Mouse (Mus musculus): ENCODE results near the gene Tmod4. TPM values are rescaled to one million over a fixed set of nuclear protein-coding genes. Genes with fewer than 3 reads are reported as not detected.

Tmod4 gene
- polyA plus RNA-seq, 1 experiment, result 3.6 TPM

DNA sequence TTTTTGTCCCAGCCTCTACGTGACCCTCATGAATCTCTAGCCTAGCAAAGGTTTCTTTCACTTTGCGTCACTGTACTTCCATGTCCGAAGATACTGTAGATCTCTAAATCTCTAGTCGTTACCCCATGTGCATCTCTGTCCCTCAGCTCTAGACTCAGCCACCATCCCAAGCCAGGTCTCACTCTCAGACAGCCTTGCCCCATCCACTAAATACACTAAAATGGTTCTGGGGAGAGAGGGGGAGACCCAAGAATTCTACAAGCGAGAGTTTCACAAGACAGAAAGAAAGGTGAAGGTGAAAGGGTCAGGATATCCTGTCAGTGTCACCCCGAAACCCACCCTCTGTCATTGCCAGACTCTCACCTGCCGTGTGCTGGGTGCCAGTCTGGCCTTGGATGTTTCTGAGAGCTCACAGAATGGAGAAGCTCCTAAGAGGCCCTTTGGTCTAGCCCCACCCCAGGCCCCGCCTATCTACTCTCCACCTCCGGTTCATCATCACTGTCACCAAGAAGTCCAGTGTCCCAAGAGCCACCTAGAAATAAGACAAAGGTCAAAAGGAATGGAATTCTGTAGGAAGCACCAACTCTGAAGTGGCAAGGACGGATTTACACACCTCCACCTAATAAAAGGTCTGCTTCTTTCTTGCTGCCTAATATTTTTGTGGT is 17.8 kb downstream of the Tmod4 start, which contains the start of gene Tnfaip8l2:
Gene Tnfaip8l2, minus strand, starts transcription at position 409 of the 665 bp plus-strand sequence.
- Histone ChIP-seq H3K4me3 (ENCODE audit: control insufficient read depth, insufficient read depth, low read length) (peak within 1 kb of the TSS; percentile 42), H3K36me3 (ENCODE audit: control insufficient read depth, insufficient read depth, low read length) (peaks cover 11% of the 10 kb centered on the region; the same call in 1 of the 2 replicates), H3K4me1 (replicated peaks; ENCODE audit: control insufficient read depth, insufficient read depth, low read length) (peaks cover 32% of the 10 kb centered on the region), H3K27ac (ENCODE audit: control insufficient read depth, insufficient read depth, low read length) (peak within 1 kb of the TSS; percentile 97), H3K27me3 (ENCODE audit: control insufficient read depth, insufficient read depth, low read length) (no peaks in the 10 kb centered on the region)
- TF ChIP-seq POLR2A (IDR thresholded peaks at IDR 0.05; ENCODE audit: control insufficient read depth, extremely low read depth, insufficient read depth, low read length, poor library complexity), result no peak
- no peak for TF ChIP-seq CTCF (IDR thresholded peaks at IDR 0.05; ENCODE audit: borderline replicate concordance, control insufficient read depth, extremely low read depth, insufficient read depth, low read length, poor library complexity)
- DNase-seq, result peak; percentile 64
- 21% methylated on average over 10 of the region's 10 CpGs for WGBS

- Histone ChIP-seq H3K27ac (ENCODE audit: control insufficient read depth, insufficient read depth, low read length) (peak overlapping the region; percentile 97; the same call in 1 of the 2 replicates), H3K4me3 (ENCODE audit: control insufficient read depth, insufficient read depth, low read length) (no peak overlapping the region), H3K4me1 (replicated peaks; ENCODE audit: control insufficient read depth, insufficient read depth, low read length) (peaks cover 32% of the 10 kb centered on the region), H3K27me3 (ENCODE audit: control insufficient read depth, insufficient read depth, low read length) (no peaks in the 10 kb centered on the region), H3K36me3 (ENCODE audit: control insufficient read depth, insufficient read depth, low read length) (peaks cover 11% of the 10 kb centered on the region; the same call in 1 of the 2 replicates)
- WGBS, result 8% methylated on average over 5 of the region's 5 CpGs
- DNase-seq, result peak; percentile 91
- peak; percentile 89 for TF ChIP-seq CTCF (IDR thresholded peaks at IDR 0.05; ENCODE audit: borderline replicate concordance, control insufficient read depth, extremely low read depth, insufficient read depth, low read length, poor library complexity)
- TF ChIP-seq POLR2A (IDR thresholded peaks at IDR 0.05; ENCODE audit: control insufficient read depth, extremely low read depth, insufficient read depth, low read length, poor library complexity), result no peak
Measured at GRCm38 (mm10) chr3:95142617-95143011, 18.3 kb downstream of the Tmod4 start.

GRCm38 (mm10) chr3:95147924-95148323 is 23.6 kb downstream of the Tmod4 start:
- Histone ChIP-seq H3K27ac (ENCODE audit: control insufficient read depth, insufficient read depth, low read length) (no peak overlapping the region), H3K27me3 (ENCODE audit: control insufficient read depth, insufficient read depth, low read length) (no peaks in the 10 kb centered on the region), H3K36me3 (ENCODE audit: control insufficient read depth, insufficient read depth, low read length) (no peaks in the 10 kb centered on the region), H3K4me1 (replicated peaks; ENCODE audit: control insufficient read depth, insufficient read depth, low read length) (no peaks in the 10 kb centered on the region), H3K4me3 (ENCODE audit: control insufficient read depth, insufficient read depth, low read length) (no peak overlapping the region)
- DNase-seq, result no peak
- TF ChIP-seq CTCF (IDR thresholded peaks at IDR 0.05; ENCODE audit: borderline replicate concordance, control insufficient read depth, extremely low read depth, insufficient read depth, low read length, poor library complexity) (no peak), POLR2A (IDR thresholded peaks at IDR 0.05; ENCODE audit: control insufficient read depth, extremely low read depth, insufficient read depth, low read length, poor library complexity) (no peak)
- 90% methylated on average over 3 of the region's 3 CpGs for WGBS

- no peaks in the 10 kb centered on the region for H3K4me1 ChIP-seq (replicated peaks; ENCODE audit: control insufficient read depth, insufficient read depth, low read length)
- WGBS, result 36% methylated on average over 4 of the region's 4 CpGs
- H3K36me3 ChIP-seq (ENCODE audit: control insufficient read depth, insufficient read depth, low read length), result no peaks in the 10 kb centered on the region
- H3K27ac ChIP-seq (ENCODE audit: control insufficient read depth, insufficient read depth, low read length), result no peak overlapping the region
- H3K27me3 ChIP-seq (ENCODE audit: control insufficient read depth, insufficient read depth, low read length), result no peaks in the 10 kb centered on the region
- peak; percentile 74 for DNase-seq
- no peak for TF ChIP-seq POLR2A (IDR thresholded peaks at IDR 0.05; ENCODE audit: control insufficient read depth, extremely low read depth, insufficient read depth, low read length, poor library complexity)
- TF ChIP-seq CTCF (IDR thresholded peaks at IDR 0.05; ENCODE audit: borderline replicate concordance, control insufficient read depth, extremely low read depth, insufficient read depth, low read length, poor library complexity), result no peak
- H3K4me3 ChIP-seq (ENCODE audit: control insufficient read depth, insufficient read depth, low read length), result no peak overlapping the region
Measured at GRCm38 (mm10) chr3:95153874-95154273, 29.6 kb downstream of the Tmod4 start.

GRCm38 (mm10) chr3:95159511-95159986 is 35.3 kb downstream of the Tmod4 start:
- H3K27ac ChIP-seq (ENCODE audit: control insufficient read depth, insufficient read depth, low read length), result no peak overlapping the region
- peak overlapping the region; percentile 83 for H3K4me3 ChIP-seq (ENCODE audit: control insufficient read depth, insufficient read depth, low read length)
- H3K4me1 ChIP-seq (replicated peaks; ENCODE audit: control insufficient read depth, insufficient read depth, low read length), result peaks cover 15% of the 10 kb centered on the region
- H3K27me3 ChIP-seq (ENCODE audit: control insufficient read depth, insufficient read depth, low read length), result peaks cover 6% of the 10 kb centered on the region; the same call in 1 of the 2 replicates
- 24% methylated on average over 8 of the region's 8 CpGs for WGBS
- peak; percentile 3 for DNase-seq
- no peaks in the 10 kb centered on the region for H3K36me3 ChIP-seq (ENCODE audit: control insufficient read depth, insufficient read depth, low read length)
- TF ChIP-seq POLR2A (IDR thresholded peaks at IDR 0.05; ENCODE audit: control insufficient read depth, extremely low read depth, insufficient read depth, low read length, poor library complexity) (no peak), CTCF (IDR thresholded peaks at IDR 0.05; ENCODE audit: borderline replicate concordance, control insufficient read depth, extremely low read depth, insufficient read depth, low read length, poor library complexity) (no peak)

DNA sequence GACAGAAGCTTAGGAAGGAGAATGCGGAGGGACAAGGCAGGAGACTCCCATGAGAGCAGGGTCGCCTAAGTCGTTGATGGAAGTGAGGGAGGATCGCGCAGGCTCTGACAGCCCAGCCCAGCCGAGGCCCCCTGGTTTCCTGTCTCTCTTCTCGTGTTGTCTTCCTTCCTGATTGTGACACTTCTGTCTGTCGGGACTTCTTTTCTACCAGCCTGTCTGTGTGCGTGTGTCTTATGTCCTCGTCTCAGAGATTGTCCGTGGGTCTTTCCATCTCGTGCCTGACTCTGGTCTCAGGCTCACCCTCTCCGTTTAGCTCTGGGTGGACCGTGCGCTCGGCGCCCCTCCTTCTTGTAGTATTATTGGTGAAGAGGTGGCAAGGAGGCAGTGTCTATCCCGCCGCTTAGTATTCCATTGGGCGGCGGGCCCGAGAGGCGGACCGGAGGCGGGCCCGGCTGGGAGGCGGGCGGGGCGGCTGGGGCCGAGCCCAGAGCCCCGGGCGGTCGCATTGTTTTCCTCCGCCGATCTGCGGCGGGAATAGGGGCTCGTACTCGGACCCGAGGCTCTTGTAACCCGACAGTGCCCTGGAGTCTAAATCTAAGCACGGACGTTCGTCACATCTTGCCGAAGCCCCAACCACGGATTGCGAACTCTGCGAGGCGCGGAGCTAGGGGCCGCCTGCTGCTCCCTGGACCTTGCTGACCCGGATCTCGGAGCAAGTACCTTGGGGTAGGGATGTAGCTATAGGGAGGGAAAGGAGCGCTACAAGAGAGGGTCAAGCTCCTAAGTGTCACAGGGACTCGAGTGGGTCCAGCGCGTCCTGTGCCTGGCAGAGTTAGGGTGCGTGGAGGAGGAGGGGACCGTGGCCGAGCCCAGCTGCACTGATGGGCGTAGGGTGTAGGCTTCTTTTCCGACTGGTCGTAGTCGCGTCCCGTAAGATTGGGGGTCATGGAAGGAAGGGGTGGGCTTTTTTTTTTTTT is 36.0 kb downstream of the Tmod4 start, which contains the start of gene Sema6c:
Gene Sema6c, plus strand, starts transcription at position 471 of the 977 bp plus-strand sequence.
- H3K4me3 ChIP-seq (ENCODE audit: control insufficient read depth, insufficient read depth, low read length), result peak within 1 kb of the TSS; percentile 83
- H3K36me3 ChIP-seq (ENCODE audit: control insufficient read depth, insufficient read depth, low read length), result no peaks in the 10 kb centered on the region
- under 1% methylated on average over 66 of the region's 66 CpGs for WGBS
- peaks cover 6% of the 10 kb centered on the region; the same call in 1 of the 2 replicates for H3K27me3 ChIP-seq (ENCODE audit: control insufficient read depth, insufficient read depth, low read length)
- DNase-seq, result peak; percentile 85
- peak; percentile 73 for TF ChIP-seq CTCF (IDR thresholded peaks at IDR 0.05; ENCODE audit: borderline replicate concordance, control insufficient read depth, extremely low read depth, insufficient read depth, low read length, poor library complexity)
- 0 out of 2 replicates have a peak, but pooled peaks have one; percentile 45 for TF ChIP-seq POLR2A (IDR thresholded peaks at IDR 0.05; ENCODE audit: control insufficient read depth, extremely low read depth, insufficient read depth, low read length, poor library complexity)
- no peak within 1 kb of the TSS for H3K27ac ChIP-seq (ENCODE audit: control insufficient read depth, insufficient read depth, low read length)
- H3K4me1 ChIP-seq (replicated peaks; ENCODE audit: control insufficient read depth, insufficient read depth, low read length), result peaks cover 15% of the 10 kb centered on the region
